Mouse (Mus musculus) ES-Bruce4 (cell line): ENCODE measurements at regions not wholly inside any gene's neighbourhood (a gene's known extent, or its start where the extent isn't known, plus 50 kb on each side); places are given as distances from the start of the nearest gene placed in this dataset.

Experiments
- CTCF ChIP-seq: IDR thresholded peaks from one replicate; pipeline ENCODE4 v1.8.1; 2011; ENCODE audit warnings: low read depth, low read length
- POLR2A ChIP-seq: IDR thresholded peaks from one replicate; pipeline ENCODE4 v1.8.1; 2011; ENCODE audit warnings: low read length; ENCODE audit not compliant: insufficient read depth

GRCm38 (mm10) chr1:57208415-57208814 is 169.0 kb upstream of the 1700066M21Rik start:
- TF ChIP-seq POLR2A (no peak), CTCF (no peak)
